ENCODE assay signal across 8 mouse cellular contexts in the genomic region with DNA sequence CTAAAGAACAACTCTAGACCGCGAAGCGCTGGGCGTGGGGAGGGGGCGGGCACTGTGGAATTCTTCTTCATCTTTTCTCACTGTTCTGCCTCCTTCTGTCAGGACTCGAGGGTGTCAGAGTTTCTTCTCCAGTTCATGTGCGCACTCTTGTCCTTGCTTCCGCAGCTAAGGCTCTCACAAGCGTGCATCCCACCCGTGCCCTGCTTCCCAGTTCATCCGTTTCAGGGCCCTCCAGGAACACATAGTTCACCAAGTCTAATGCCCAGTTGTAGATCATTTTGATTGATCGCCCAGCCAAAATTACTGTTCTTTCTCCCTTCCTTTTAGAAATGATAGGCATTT. TPM values are rescaled to one million over a fixed set of nuclear protein-coding genes. Genes with fewer than 3 reads are reported as not detected.
DNase-seq lines count a peak whose midpoint lies in the region; ATAC-seq and TF ChIP-seq lines count a peak whose summit lies in the region.
"Had no signal": no experiment of that assay in that cellular context is flagged by ENCODE, and none has a peak within 500 bp of the region (broad histone marks: within the 10 kb centered on the region; RNA-seq: fewer than 3 reads in every experiment).

No protein-coding gene starts in this region.

- peaks cover 28% of the 10 kb centered on the region for H3K36me3 ChIP-seq in lung, embryonic 14.5 days (ENCODE audit: insufficient read depth)
- no peaks in the 10 kb centered on the region; the same call in 1 of the 2 replicates for H3K36me3 ChIP-seq in forebrain, embryonic 11.5 days (ENCODE audit: control insufficient read depth, insufficient read depth, low read length)
- peaks cover 19% of the 10 kb centered on the region for H3K36me3 ChIP-seq in limb, embryonic 11.5 days (ENCODE audit: control insufficient read depth, insufficient read depth, low read length)

- no peaks in the 10 kb centered on the region for H3K9me3 ChIP-seq in lung, embryonic 14.5 days (ENCODE audit: low read depth, low read length)
- H3K9me3 ChIP-seq in forebrain, embryonic 11.5 days (ENCODE audit: control insufficient read depth, low read length), result no peaks in the 10 kb centered on the region
- no peaks in the 10 kb centered on the region for H3K9me3 ChIP-seq in limb, embryonic 11.5 days (ENCODE audit: control insufficient read depth, low read length)

- H3K9ac ChIP-seq in lung, embryonic 14.5 days, result peak overlapping the region; percentile 63
- H3K9ac ChIP-seq in forebrain, embryonic 11.5 days (ENCODE audit: low read length), result peak overlapping the region; percentile 68
- H3K9ac ChIP-seq in limb, embryonic 11.5 days (ENCODE audit: low read length), result peak overlapping the region; percentile 73

- H3K27me3 ChIP-seq in lung, embryonic 14.5 days (ENCODE audit: insufficient read depth, low read length), result no peaks in the 10 kb centered on the region
- H3K27me3 ChIP-seq in forebrain, embryonic 11.5 days (ENCODE audit: control insufficient read depth, insufficient read depth, low read length), result no peaks in the 10 kb centered on the region
- no peaks in the 10 kb centered on the region for H3K27me3 ChIP-seq in limb, embryonic 11.5 days (ENCODE audit: control insufficient read depth, insufficient read depth, low read length)

- H3K4me1 ChIP-seq in lung, embryonic 14.5 days (ENCODE audit: insufficient read depth), result 0 out of 2 replicates have a peak, but pooled peaks cover 7% of the 10 kb centered on the region
- H3K4me1 ChIP-seq in forebrain, embryonic 11.5 days (replicated peaks; ENCODE audit: control insufficient read depth, insufficient read depth, low read length), result peaks cover 9% of the 10 kb centered on the region; the same call in 1 of the 2 replicates
- peaks cover 14% of the 10 kb centered on the region; the same call in 1 of the 2 replicates for H3K4me1 ChIP-seq in limb, embryonic 11.5 days (ENCODE audit: control insufficient read depth, insufficient read depth, low read length)
- peaks cover 7% of the 10 kb centered on the region; the same call in 1 of the 2 replicates for H3K4me1 ChIP-seq in olfactory bulb, adult 2 months (ENCODE audit: control insufficient read depth, insufficient read depth, low read length)

- H3K27ac ChIP-seq in lung, embryonic 14.5 days (ENCODE audit: low read depth), result peak overlapping the region; percentile 64; the same call in 1 of the 2 replicates
- H3K27ac ChIP-seq in forebrain, embryonic 11.5 days (ENCODE audit: low read depth, low read length), result no peak overlapping the region
- H3K27ac ChIP-seq in limb, embryonic 11.5 days (replicated peaks; ENCODE audit: low read depth, low read length), result peak overlapping the region; percentile 70
- H3K27ac ChIP-seq in olfactory bulb, adult 2 months (ENCODE audit: insufficient read depth, low read depth, low read length), result peak overlapping the region; percentile 78

- H3K4me2 ChIP-seq in lung, embryonic 14.5 days, result peak overlapping the region; percentile 94
- peak overlapping the region; percentile 82 for H3K4me2 ChIP-seq in forebrain, embryonic 11.5 days (ENCODE audit: low read depth, low read length, severe bottlenecking)
- peak overlapping the region; percentile 67 for H3K4me2 ChIP-seq in limb, embryonic 11.5 days (ENCODE audit: low read depth, severe bottlenecking)

- no peak for DNase-seq in lung, embryonic 14.5 days
- DNase-seq in lung, postnatal 25 days (ENCODE audit: low spot score), result no peak
- DNase-seq in forebrain, embryonic 11.5 days (ENCODE audit: low spot score), result no peak
- no peak for DNase-seq in limb, embryonic 11.5 days (ENCODE audit: low spot score)
- no peak for DNase-seq in layer of hippocampus, adult 18-20 months (ENCODE audit: low spot score in 2 of 2)
- DNase-seq in thymus, adult 18-20 months, result no peak

- TF ChIP-seq CTCF in lung, embryonic 14.5 days (IDR thresholded peaks at IDR 0.05; ENCODE audit: low read depth), result no peak
- no peak for TF ChIP-seq CTCF in olfactory bulb, adult 2 months (IDR thresholded peaks at IDR 0.05; ENCODE audit: insufficient read depth, low read depth, low read length)

- H3K4me3 ChIP-seq in lung, embryonic 14.5 days (ENCODE audit: low read depth, low read length), result peak overlapping the region; percentile 41
- H3K4me3 ChIP-seq in forebrain, embryonic 11.5 days (ENCODE audit: low read depth, low read length), result peak overlapping the region; percentile 40
- H3K4me3 ChIP-seq in limb, embryonic 11.5 days (ENCODE audit: low read depth, low read length), result peak overlapping the region; percentile 40
- H3K4me3 ChIP-seq in olfactory bulb, adult 2 months (ENCODE audit: insufficient read depth, low read depth, low read length), result peak overlapping the region; percentile 62

- ATAC-seq in lung, embryonic 14.5 days (ENCODE audit: insufficient read depth), result peak; percentile 25
- ATAC-seq in forebrain, embryonic 11.5 days (replicated peaks; ENCODE audit: low FRiP score), result 0 out of 2 replicates have a peak, but pooled peaks have one; percentile 11
- no peak for ATAC-seq in limb, embryonic 11.5 days (ENCODE audit: insufficient number of reproducible peaks, low FRiP score, low TSS enrichment, low read depth)

- WGBS in lung, embryonic 14.5 days, result 4% methylated on average over 12 of the region's 12 CpGs
- WGBS in forebrain, embryonic 11.5 days, result 9% methylated on average over 12 of the region's 12 CpGs
- 4% methylated on average over 12 of the region's 12 CpGs for WGBS in limb, embryonic 11.5 days
- 4% methylated on average over 12 of the region's 12 CpGs for WGBS in olfactory bulb, adult 2 months

- TF ChIP-seq POLR2A in olfactory bulb, adult 2 months (IDR thresholded peaks at IDR 0.05; ENCODE audit: insufficient read depth, low read depth, low read length), result 0 out of 2 replicates have a peak, but pooled peaks have one; percentile 50

RNA-seq across cellular contexts. Expression of gene Sdr39u1, which starts 0.3 kb away (rescaled TPM):
- polyA plus RNA-seq in lung, embryonic 14.5 days (2014; fragmentation: Nextera tagmentation; extraction: Ambion mirVana), result 44.3 and 47.2 TPM in 2 replicates
- polyA plus RNA-seq in forebrain, embryonic 11.5 days (2014; fragmentation: Nextera tagmentation; extraction: Ambion mirVana), result 38.0 and 48.6 TPM in 2 replicates
- polyA plus RNA-seq in limb, embryonic 11.5 days (2014; fragmentation: Nextera tagmentation; extraction: Ambion mirVana), result 67.2 and 70.2 TPM in 2 replicates
- not detected in 2 replicates for polyA plus RNA-seq in olfactory bulb, adult 2 months (2012; ENCODE audit: insufficient read depth, insufficient read length, low replicate concordance, missing spikeins)
- total RNA-seq in layer of hippocampus, adult 18-20 months (2021), result 10 to 100 TPM; 71.8 to 74.1 TPM

RNA-seq across cellular contexts. Expression of gene Khnyn, which starts 15.6 kb away (rescaled TPM):
- 11.0 and 13.7 TPM in 2 replicates for polyA plus RNA-seq in lung, embryonic 14.5 days (2014; fragmentation: Nextera tagmentation; extraction: Ambion mirVana)
- polyA plus RNA-seq in forebrain, embryonic 11.5 days (2014; fragmentation: Nextera tagmentation; extraction: Ambion mirVana), result 13.6 and 14.9 TPM in 2 replicates
- polyA plus RNA-seq in limb, embryonic 11.5 days (2014; fragmentation: Nextera tagmentation; extraction: Ambion mirVana), result 17.4 and 18.4 TPM in 2 replicates
- polyA plus RNA-seq in olfactory bulb, adult 2 months (2012; ENCODE audit: insufficient read depth, insufficient read length, low replicate concordance, missing spikeins), result not detected in 2 replicates
- total RNA-seq in layer of hippocampus, adult 18-20 months (2021), result 10 to 100 TPM; 11.4 to 12.2 TPM

RNA-seq across cellular contexts. Expression of gene Cbln3, which starts 16.2 kb away (rescaled TPM):
- 1.4 and 1.9 TPM in 2 replicates for polyA plus RNA-seq in lung, embryonic 14.5 days (2014; fragmentation: Nextera tagmentation; extraction: Ambion mirVana)
- 0.37 TPM in 1 of 2 replicates, not detected in the other for polyA plus RNA-seq in forebrain, embryonic 11.5 days (2014; fragmentation: Nextera tagmentation; extraction: Ambion mirVana)
- 0.11 and 0.27 TPM in 2 replicates for polyA plus RNA-seq in limb, embryonic 11.5 days (2014; fragmentation: Nextera tagmentation; extraction: Ambion mirVana)
- not detected in 2 replicates for polyA plus RNA-seq in olfactory bulb, adult 2 months (2012; ENCODE audit: insufficient read depth, insufficient read length, low replicate concordance, missing spikeins)
- under 1 TPM; 0.15 to 0.64 TPM for total RNA-seq in layer of hippocampus, adult 18-20 months (2021)

RNA-seq across cellular contexts. Expression of gene Cma1, which starts 44.1 kb away (rescaled TPM):
- 3.7 and 4.4 TPM in 2 replicates for polyA plus RNA-seq in lung, embryonic 14.5 days (2014; fragmentation: Nextera tagmentation; extraction: Ambion mirVana)
- not detected in 2 replicates for polyA plus RNA-seq in forebrain, embryonic 11.5 days (2014; fragmentation: Nextera tagmentation; extraction: Ambion mirVana)
- not detected in 2 replicates for polyA plus RNA-seq in limb, embryonic 11.5 days (2014; fragmentation: Nextera tagmentation; extraction: Ambion mirVana)
- polyA plus RNA-seq in olfactory bulb, adult 2 months (2012; ENCODE audit: insufficient read depth, insufficient read length, low replicate concordance, missing spikeins), result not detected in 2 replicates
- not detected for total RNA-seq in layer of hippocampus, adult 18-20 months (2021)
- total RNA-seq: left cerebral cortex, postnatal 25 days had no signal

RNA-seq across cellular contexts. Expression of gene Nynrin, which starts 46.6 kb away (rescaled TPM):
- 18.7 and 19.4 TPM in 2 replicates for polyA plus RNA-seq in lung, embryonic 14.5 days (2014; fragmentation: Nextera tagmentation; extraction: Ambion mirVana)
- polyA plus RNA-seq in forebrain, embryonic 11.5 days (2014; fragmentation: Nextera tagmentation; extraction: Ambion mirVana), result 20.2 and 20.3 TPM in 2 replicates
- 21.6 and 24.7 TPM in 2 replicates for polyA plus RNA-seq in limb, embryonic 11.5 days (2014; fragmentation: Nextera tagmentation; extraction: Ambion mirVana)
- not detected in 2 replicates for polyA plus RNA-seq in olfactory bulb, adult 2 months (2012; ENCODE audit: insufficient read depth, insufficient read length, low replicate concordance, missing spikeins)
- total RNA-seq in layer of hippocampus, adult 18-20 months (2021), result 1 to 10 TPM; 7.0 to 8.0 TPM
